Mouse (Mus musculus) spleen, postnatal 4 days (tissue): ENCODE data around the gene Borcs8.

Source experiments
- DNase-seq, 2 experiments: peaks; one replicate each; pipeline ENCODE4 v3.0.0; 2022; ENCODE audit warnings: low spot score in 2 of 2

Borcs8 gene

DNA sequence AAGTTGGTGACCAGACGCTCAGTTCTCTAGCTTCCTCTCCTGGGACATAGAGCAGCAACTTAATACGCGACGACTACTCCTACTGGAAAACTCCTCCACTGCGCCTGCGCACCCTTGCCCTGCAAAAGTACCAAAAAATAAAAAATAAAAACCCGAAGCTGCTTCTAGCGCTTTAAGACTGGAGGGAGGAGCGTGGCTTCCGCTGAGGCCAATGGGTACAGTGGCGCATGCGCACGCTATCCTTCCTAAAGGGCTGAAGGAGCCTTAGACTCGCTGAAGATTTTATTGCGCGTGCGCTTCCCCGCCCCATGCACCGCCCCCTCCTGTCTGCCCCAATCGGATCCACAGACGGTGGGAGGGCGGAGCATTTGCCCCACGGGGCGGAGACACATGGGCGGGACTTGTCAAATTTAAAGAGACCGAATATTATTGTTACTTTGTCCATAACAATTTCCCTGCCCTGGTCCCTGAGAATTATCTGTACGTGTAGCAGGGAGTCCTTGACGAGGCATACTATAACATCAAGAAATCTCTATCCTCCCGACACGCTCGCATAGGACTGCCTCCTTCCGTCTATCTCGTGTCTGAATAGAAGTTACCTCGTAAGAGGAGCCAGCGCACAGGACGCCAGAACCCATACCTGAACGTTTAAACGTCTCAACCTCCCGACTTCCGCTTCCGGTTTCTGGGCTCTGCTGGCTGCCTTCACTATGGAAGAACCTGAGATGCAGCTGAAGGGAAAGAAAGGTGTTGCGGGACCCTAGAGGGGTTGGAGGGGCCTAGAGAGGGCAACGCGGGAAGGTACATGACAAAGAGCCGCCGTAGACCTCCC, at the start of gene Borcs8, which contains the start of the genes Rfxank and Mef2b:
Gene Borcs8 (plus strand): TSS at position 474 of the 832 bp plus-strand sequence.
Gene Rfxank (minus strand): TSS at position 129 of the 832 bp plus-strand sequence.
Gene Mef2b (plus strand): TSS at position 686 of the 832 bp plus-strand sequence.
- peak; percentile 99 for DNase-seq

- no peak for DNase-seq
Measured at GRCm38 (mm10) chr8:70092786-70093185, 46.5 kb upstream of the Borcs8 start.

DNA sequence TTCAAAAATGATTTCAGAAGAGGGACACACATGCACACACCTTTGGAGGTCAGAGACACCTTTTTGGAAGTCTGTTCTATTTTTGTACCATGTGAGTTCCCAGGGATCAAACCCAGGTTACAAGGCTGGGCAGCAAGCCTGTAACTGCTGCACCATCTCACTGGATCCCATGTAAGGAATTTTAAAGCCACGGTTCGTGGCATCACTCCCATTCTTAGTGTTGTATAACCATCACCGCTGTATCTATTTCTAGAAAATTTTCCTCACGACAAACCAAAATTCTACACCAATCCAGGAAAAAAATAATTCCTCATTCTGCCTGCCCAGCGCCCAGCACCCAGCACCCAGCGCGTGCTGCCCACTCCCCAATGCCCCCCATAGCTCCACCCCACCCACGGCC, 40.0 kb upstream of the Borcs8 start:
- no peak for DNase-seq

- no peak for DNase-seq
Measured at GRCm38 (mm10) chr8:70100241-70100640, 39.1 kb upstream of the Borcs8 start.

DNA sequence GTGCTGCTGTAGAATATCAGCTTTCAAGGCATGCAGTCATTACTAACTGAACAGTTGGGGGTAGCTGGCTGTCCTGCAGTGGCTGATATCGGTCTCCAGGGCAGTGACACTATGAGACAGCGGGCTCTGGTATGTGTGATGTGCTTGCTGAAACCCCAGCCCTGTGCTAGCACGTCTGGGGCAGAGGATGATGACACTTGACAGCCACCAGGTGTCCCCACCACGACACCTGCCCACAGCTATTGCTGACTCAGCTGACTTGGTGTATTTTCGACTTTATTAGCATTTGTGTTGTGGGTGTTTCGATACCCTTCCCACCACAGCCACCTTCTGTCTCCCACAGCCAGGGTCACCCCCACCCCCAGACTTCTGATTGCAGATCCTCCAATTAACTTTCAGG, 34.8 kb upstream of the Borcs8 start:
- DNase-seq, result peak; percentile 39 to 75

GRCm38 (mm10) chr8:70104922-70105321, 34.4 kb upstream of the Borcs8 start:
- DNase-seq, result no peak

DNA sequence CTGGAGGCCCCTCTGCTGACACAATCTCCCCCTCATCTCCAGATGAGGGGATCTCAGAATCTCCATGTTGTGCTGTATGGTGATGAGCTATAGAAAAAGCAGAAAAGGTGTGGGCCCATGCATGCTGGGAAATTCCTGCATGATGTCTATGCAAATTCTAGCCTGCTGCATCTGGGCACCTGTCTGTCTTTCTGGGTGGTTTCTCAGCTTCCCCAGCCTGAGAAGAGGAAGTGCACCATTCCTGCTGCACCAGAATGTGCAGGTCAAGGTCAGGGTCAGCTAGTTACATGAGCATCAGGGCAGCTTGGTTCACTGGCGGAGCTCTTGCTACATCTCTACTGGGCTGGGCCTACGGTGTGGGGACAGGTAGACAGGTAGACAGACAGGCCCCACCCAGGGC, 28.8 kb upstream of the Borcs8 start:
- no peak for DNase-seq

DNA sequence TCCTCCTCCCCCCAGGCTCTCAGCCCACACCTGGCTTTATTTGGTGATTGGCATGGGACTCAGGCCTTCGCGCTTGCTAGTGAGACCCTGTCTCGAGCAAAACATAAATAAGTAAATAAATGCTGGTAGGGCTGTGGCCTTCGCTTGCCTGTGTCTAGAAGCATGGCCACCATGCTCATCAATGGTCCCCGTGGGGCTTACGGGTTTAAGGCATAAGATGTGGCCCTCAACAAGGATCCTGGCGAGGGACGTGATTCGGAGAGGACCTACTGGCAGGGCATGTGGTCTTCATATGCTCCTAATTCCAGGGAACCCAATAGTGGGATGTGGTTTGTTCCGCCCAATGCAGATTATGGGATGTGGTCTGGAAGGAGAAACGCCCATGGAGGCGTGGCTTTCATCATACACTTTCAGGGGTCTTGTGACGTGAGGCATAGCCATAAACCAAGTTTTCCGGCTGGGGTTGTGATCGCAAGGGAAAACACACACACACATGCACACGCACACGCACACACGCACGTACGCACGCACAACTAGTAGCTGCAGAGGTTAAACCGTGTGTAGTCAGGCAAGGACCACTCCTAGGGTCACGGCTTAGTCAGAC, 28.0 kb upstream of the Borcs8 start:
- no peak for DNase-seq

- DNase-seq, result no peak
Measured at GRCm38 (mm10) chr8:70112401-70113016, 26.8 kb upstream of the Borcs8 start.

GRCm38 (mm10) chr8:70114488-70114887, 24.8 kb upstream of the Borcs8 start:
- DNase-seq, result no peak

GRCm38 (mm10) chr8:70114892-70115291, 24.4 kb upstream of the Borcs8 start:
- DNase-seq, result no peak

DNA sequence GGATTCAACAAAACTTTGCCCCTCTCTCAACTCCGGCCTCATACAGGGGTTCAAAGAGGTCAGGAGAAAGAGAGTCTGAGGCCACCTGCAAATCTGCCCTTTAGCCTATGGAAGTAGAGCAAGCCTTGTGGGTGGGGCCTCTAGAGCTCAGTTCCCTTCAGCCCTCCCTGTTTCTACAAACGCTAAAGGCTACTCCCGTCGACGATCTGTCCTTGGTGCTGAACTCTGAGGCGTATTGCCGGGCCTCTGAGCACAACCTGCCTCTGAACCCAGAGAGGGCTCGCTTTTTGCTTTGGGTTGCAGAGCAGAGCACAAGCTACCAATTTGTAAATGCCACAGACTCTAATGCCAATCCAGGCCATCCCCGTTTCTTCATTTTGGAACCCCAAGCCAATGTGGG, 21.7 kb upstream of the Borcs8 start:
- peak in 1 of 2 experiments; percentile 52 for DNase-seq

GRCm38 (mm10) chr8:70118726-70119700, 20.3 kb upstream of the Borcs8 start:
- no peak for DNase-seq

- no peak for DNase-seq
Measured at GRCm38 (mm10) chr8:70120667-70121066, 18.6 kb upstream of the Borcs8 start, which contains the start of gene Ncan. Gene Ncan, minus strand, starts transcription at chr8:70120873.

GRCm38 (mm10) chr8:70122863-70123262, 16.4 kb upstream of the Borcs8 start:
- DNase-seq, result no peak

GRCm38 (mm10) chr8:70124992-70125391, 14.3 kb upstream of the Borcs8 start:
- no peak for DNase-seq

DNA sequence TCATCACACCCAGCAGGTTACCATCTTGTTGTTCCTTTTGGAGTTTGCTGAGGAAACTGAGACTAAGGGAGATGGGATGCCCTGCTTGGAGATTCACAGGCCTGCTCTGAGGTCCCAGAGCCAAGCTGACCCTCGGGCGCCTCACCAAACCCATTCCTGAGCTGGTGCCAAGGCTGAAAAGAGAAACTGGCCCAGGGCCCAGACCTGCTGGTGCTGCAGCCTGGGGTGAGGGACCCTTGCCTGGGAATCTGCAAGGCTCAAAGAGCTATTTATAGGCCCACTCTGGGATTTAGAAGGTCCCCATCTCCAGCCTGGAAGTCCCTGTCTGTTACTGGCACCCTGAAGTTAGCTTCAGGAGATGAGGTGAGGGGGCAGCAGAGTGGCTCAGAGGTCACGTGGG, 10.9 kb upstream of the Borcs8 start:
- DNase-seq, result no peak

DNA sequence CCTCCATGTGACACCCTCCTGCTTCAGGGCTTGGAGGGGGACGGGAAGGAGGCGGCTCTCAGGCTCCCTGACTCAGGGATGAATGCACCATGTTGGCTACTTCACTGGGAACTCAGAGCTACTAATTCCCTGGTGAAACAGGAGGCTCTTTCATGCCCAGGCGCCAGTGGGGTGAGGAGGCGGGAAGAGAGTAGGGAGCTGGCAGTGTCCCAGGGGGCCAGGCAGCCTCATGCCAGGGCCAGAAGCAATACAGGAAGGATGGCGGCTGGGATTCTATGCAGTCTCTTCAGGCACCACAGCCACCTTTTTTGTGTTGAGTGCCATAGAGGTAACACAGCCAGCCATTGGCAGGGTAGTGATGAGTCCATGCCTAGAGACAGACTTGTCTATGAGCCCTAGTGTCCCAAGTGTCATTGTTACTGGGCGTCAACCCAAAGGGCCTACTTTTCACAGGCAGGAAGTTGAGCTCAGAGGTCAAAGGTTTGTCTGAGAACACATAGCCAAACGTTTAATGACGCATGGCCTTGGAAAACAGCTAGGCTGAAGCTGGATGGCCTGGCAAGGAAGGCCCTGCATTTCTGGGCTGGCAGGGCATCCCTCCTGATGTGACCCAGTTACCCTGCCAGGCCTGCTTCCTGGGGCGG, 9.9 kb upstream of the Borcs8 start:
- no peak for DNase-seq

DNA sequence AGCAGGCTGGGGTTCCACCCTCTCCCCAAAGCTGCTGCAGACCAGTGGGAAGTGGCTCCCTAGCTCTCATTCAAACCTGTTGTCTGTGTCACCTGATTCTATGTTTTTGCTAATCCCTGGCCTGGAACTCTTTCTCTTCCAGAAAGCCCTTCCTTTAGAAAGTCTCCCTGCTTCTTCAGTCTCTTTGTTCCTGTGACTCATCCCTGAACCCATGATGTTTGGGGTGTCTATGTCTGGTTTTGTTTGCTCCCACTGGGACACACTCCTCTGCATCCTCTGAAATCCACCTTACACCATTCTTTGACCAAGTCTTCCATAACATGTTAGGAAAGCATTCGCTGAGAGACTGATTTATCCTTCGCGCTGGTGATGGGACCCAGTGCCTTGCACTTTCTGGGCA, 9.2 kb upstream of the Borcs8 start:
- no peak for DNase-seq

DNA sequence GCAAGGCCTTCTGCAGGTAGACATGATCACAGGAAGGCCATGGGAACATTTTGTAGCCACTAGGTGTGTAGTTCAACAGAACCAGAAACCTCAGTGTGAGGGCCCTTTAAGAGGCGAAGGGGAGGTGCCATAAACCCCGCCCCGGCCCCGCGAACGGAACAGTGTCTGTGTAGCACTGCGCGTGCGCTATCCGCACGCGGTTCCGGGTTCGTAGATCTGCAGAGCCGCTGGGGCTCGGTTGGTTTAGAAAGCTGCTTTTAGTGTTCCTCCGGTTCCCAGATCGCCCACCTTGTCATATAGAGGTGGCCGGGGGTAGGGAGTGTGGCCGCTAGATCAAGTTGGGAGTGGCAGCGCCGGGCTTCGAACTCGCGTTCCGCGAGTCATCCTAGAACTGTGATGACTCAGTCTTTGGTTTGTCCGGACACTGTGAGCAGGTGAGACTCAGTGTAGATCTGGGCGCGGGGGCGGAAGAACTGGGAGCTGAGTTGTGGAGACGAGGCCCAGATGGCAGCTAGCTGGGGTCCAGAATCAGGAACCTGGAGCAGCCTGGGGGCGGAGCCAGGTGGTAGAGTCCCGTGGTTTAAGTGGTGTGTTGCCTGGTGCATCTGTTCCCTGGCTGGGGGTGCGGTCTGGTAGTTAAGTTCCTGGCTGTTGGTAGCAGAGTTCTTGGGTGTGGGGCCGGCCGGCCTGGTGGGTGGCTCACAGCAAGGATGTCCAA, 8.0 kb upstream of the Borcs8 start, which contains the start of gene Nr2c2ap:
Gene Nr2c2ap (plus strand): TSS at position 168 of the 718 bp plus-strand sequence.
- DNase-seq, result peak; percentile 82 to 92
